Mouse (Mus musculus): ENCODE results near the gene Galnt2. TPM values are rescaled to one million over a fixed set of nuclear protein-coding genes. Genes with fewer than 3 reads are reported as not detected.

Gene Galnt2
- total RNA-seq, 2 experiments from 2014 or later, result 0.51 to 26.9 TPM

DNA sequence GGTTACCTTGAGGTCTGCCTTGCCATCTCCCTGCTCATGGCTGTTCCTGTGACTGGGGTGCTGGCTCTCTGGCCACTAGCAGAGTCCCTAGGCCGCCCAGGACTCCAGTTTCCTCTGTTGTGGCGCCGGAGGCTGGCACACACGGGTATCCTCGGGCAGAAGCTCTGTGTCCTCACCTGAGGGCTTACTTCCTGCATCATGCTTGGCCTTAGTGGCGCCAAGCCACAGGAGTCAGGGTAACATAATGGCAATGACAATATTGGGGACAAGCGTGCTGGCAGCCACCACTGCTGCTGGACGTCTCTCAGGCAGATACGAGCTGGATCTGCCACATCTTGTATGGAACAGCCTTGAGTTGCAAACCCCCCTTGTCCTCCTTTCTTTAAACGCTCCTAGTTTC is 81.0 kb downstream of the Galnt2 start:
- no peak for ATAC-seq (replicated peaks; ENCODE audit: low FRiP score, poor library complexity, severe bottlenecking)

DNA sequence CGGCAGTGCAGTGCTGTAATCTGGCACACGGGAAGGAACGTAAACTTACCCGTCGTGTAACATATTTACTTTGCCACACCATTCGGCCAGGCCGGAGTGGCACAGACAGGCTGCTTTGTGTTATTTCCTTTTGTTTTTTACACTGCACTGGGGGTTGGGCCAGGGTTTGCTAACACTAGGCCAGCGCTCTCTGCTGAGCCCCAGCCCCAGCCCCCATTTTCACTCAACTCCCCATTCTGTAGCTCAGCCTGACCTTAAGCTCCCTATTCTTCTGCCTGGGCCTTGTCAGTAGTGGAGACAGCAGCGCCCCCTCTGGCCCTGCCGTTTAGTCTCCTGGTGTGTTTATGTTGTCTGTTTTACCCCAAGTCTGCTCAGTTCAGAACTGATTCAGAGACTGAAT is 83.6 kb downstream of the Galnt2 start:
- ATAC-seq (replicated peaks; ENCODE audit: low FRiP score, poor library complexity, severe bottlenecking), result no peak

DNA sequence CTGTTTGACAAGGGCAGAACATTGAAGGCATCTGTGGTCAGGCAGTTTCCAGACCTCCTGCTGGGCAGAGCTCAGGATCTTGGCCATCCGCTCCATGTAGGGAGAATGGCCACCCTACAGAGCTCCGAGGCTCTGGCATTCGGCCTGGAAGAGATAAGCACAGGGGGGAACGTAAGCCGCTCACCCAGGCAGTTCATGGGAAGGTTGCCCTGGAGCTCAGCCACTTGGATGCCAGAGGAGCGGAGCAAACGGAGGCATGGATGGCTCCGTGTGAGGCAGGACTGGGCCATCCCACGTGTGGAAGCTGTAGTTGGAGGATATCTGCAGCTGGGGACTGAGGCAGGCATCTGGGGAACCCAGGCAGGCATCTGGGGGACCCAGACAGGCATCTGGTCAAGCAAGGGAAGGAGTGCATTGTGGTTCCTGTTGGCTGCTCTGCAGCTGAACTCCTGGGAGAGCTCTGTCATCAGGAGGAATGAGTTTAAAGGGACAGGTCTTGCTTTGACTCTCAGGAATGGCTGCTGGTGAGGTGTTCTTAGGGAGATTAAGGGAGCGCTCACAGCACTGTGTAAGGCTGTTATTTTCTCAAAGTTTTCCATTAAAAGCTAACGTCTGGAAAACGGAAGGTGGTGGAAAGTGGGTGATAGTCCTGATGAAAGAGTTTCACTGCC is 85.4 kb downstream of the Galnt2 start:
- no peak for ATAC-seq (replicated peaks; ENCODE audit: low FRiP score, poor library complexity, severe bottlenecking)

DNA sequence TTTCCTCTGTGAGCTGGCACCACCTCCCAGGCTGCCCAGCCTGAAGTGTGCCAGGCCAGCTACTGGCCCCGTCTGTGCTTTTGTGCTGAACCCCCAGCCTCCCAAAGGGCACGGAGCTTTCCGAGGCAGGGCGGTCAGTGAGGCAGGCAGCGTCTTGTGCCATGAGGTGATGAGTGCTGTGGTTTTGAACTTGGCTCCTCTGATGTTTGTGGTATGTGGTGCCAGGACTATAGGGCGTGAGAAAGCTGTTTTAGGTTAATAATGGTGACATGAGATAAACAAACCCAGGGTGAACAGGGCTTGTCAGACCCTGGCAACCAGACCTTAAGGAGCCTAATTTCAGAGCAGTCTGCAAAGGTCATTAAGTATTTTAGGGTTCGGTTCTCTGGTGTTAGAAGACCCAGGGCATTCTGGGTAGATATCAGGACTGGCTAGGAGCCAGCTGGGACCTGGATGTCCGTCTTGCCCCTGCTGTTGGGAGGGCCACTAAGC is 86.0 kb downstream of the Galnt2 start:
- no peak for ATAC-seq (replicated peaks; ENCODE audit: low FRiP score, poor library complexity, severe bottlenecking)

DNA sequence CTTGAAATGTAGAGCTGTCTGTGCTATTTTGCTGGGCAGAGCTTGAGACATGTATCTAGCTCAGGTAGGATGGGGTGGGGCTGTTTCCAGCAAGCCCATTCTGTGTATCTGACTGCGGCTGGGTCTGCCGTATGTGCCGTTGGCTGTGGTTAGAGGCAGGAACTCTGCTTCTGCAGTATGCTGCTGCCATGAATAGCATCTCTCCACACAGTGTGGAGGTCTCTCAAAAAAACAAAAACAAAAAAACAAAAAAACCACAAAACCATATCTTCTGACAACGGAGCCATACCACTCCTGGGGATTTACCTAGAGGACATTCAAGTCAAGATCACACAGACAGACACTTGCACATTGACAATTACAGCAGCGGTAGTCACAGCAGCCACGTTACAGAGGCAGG is 86.6 kb downstream of the Galnt2 start:
- no peak for ATAC-seq (replicated peaks; ENCODE audit: low FRiP score, poor library complexity, severe bottlenecking)

DNA sequence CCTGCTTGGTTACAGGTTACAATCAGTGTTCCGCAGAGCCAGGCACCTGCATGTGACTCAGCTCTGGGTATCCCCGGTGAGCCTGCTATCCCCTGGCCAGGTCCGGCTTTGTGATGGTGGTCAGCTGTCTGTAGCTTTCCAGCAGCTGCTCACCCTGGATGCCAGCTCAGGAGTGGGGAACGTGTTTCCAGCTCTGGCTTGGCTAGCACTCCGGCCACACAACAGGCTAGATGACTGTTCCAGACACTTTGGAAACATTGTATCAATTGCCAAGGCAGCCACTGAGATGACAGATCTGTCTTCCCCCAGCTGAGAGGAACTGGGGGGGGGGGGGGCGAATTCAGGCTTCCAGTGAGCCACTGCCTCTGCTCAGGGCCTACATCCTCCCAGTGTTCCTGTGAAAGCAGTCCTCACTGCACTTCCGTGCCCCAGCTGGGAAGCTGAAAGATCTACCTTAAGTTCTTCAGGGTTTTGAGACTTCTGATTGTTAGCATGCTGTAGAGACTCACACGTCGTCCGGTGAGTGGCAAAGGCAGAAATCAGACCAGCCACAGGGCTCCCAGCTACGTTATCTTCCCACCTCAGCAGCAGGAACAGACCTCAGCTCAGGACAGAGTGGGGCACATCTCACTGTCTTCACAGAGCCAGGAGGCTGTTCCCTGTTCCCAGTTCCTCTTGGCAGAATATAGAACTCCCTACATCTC is 87.6 kb downstream of the Galnt2 start:
- ATAC-seq (replicated peaks; ENCODE audit: low FRiP score, poor library complexity, severe bottlenecking), result no peak

DNA sequence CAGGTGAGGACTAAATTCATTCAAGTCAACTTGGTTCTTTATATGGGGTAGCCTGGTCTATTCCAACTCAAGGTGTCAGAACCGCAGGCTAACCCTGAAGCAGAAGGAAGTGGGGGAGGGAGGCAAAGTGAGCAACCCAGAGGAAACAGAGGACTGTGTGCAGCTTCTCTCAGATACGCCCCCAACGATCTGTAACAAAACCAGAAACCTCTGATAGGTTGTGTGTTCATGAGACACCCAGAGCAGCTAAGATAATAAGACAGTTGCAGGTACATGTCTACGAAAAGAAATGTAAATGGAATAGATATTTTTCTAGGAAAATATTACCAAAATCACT is 88.1 kb downstream of the Galnt2 start:
- no peak for ATAC-seq (replicated peaks; ENCODE audit: low FRiP score, poor library complexity, severe bottlenecking)

DNA sequence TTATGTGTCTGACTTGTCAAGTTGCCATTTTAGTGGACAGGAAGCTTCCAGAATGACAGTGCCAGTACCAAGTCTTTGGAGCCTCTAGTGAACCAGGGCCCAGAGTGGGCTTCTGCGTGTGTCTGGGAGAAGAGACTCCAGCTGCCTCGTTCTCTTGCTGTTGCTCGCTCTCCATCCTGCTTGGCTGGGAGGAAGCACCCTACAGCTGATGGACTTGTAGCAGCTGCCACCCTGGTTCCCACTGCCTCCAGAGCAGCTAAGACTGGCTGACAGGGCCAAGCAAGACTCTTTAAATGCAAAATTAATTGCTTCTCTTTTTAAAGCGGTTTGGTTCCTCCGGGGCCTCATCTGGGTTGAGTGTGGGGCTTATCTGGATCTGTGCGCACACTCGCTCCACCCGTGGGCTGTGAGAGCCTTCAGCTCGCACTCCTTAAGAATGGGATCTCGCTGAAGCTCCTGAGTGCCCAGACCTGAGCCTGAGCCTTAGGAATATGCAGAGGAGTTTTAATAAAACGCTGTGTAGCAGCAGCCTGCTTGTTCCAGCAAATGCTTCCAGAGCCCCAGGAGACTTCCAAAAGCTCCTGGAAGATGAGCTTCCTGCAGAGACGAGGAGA is 90.1 kb downstream of the Galnt2 start:
- no peak for ATAC-seq (replicated peaks; ENCODE audit: low FRiP score, poor library complexity, severe bottlenecking)

DNA sequence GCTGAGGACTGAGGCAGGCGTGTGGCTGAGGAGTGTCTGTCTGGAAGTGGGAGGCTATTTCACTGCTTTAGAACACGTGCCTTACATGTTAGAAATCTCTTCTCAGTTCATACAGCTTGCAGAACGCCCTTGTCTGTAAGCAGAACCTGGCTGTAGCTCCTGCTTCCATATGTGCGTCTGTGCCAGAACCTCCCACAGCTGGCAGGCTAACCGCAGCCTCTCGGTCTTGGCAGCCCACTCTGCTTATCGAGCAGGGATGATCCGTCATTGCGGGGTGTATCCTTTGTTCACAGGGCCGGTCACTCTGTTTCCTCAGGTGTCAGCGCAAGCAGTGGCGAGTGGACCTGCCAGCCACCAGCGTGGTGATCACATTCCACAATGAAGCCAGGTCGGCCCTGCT is 92.2 kb downstream of the Galnt2 start:
- no peak for ATAC-seq (replicated peaks; ENCODE audit: low FRiP score, poor library complexity, severe bottlenecking)

DNA sequence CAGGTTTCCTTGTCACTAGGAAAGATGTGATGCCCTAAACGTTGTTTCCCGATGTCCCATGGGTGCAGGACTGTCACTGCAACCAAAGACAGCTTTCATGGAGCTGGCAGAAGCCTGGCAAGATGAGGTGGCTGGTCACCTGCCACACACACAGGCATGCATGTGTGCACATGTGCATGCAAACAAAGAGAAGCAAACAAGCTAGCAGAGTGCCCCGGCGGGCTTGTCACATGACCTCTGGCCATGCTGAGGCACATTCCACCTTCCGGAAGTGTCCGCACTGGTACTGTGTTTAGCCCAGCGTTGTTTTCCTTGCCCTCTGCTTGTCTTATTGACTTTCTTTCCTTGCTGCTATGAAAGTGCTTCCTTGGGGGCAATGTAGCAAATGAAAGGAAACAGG is 97.1 kb downstream of the Galnt2 start:
- no peak for ATAC-seq (replicated peaks; ENCODE audit: low FRiP score, poor library complexity, severe bottlenecking)

DNA sequence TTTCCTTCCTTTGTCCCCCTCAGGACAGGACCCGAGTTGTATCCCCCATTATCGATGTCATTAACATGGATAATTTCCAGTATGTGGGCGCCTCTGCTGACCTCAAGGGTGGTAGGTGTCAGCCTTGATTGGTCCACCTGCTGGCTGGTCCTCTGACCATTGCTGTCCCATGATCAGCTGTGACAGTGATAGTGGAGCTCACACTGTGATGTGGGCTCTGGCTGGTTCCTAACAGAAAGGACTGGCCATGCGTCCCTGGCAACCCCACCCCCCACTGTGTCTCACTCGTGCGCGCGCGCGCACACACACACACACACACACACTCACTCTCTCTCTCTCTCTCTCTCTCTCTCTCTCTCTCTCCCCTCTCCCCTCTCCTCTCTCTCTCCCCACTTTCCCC is 98.5 kb downstream of the Galnt2 start:
- ATAC-seq (replicated peaks; ENCODE audit: low FRiP score, poor library complexity, severe bottlenecking), result no peak

DNA sequence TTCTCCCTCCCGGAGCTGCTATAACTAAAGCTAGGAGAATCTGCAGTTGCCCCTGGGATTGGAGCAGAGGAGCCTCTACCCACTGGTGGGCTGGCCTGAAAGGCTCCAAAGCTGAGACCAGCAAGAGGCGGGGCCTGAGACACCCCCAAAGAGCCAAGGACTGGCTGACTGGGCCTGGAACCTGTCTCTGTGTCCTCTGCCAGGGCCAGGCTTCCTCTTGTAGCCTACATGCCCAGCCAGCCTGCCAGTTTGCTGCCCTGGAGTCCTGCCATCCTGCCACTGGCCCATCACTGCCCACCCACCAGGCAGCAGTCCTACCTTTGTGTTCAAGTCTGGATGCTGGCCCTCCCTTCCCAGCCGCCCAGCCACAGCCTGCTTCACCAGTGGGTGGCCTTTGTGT is 99.2 kb downstream of the Galnt2 start:
- ATAC-seq (replicated peaks; ENCODE audit: low FRiP score, poor library complexity, severe bottlenecking), result no peak

DNA sequence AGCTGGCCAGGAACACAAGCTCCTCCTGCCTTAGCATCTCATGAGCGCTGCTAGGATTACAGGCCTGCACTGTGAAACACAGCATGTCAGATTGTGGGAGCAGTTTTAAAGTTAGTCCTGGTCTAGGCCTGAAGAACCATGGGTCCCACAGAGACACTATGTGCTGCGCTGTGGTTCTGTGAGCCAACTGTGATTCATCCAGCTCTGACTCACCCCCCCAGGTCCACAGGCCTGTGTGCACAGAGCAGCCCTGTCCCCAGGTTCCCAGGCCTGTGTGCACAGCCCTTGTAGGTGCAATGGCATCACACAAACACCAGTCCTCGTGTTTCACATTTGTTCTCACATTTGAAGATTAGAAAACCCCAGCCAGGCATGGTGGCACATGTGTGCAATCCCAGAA is 99.9 kb downstream of the Galnt2 start:
- ATAC-seq (replicated peaks; ENCODE audit: low FRiP score, poor library complexity, severe bottlenecking), result no peak

DNA sequence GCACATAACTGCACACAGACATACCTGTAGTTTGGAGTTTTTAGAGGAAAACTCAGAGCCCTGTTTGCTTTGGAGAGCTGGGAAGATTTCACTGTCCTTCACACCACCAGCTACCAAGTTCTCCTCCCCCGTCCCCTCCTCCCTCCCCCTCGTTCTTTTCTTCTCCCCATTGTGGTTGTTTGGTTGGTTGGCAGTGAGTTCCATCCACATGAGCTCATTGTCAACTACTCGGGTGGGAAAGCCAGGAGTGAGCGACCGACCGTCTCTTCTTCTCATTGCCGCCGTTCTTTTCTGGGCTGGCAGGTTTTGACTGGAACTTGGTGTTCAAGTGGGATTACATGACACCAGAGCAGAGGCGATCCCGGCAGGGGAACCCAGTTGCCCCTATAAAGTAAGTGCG is 100.5 kb downstream of the Galnt2 start:
- no peak for ATAC-seq (replicated peaks; ENCODE audit: low FRiP score, poor library complexity, severe bottlenecking)

DNA sequence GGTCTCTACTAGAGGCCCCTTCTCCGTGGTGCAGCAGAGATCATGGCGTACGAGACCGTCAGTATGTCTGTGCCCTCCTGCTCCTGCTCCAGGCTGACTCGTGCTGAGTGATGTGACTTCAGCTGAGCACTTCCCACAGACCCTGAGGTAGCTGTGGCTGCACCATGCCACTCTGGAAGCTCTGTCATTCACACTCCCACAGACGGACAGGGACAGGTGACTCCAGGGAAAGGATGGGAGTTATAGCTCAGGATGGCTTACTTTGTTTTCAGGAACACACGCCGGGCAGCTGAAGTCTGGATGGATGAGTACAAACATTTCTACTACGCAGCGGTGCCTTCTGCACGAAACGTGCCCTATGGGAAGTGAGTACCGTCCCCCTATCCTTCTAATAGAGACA is 105.1 kb downstream of the Galnt2 start:
- no peak for ATAC-seq (replicated peaks; ENCODE audit: low FRiP score, poor library complexity, severe bottlenecking)

DNA sequence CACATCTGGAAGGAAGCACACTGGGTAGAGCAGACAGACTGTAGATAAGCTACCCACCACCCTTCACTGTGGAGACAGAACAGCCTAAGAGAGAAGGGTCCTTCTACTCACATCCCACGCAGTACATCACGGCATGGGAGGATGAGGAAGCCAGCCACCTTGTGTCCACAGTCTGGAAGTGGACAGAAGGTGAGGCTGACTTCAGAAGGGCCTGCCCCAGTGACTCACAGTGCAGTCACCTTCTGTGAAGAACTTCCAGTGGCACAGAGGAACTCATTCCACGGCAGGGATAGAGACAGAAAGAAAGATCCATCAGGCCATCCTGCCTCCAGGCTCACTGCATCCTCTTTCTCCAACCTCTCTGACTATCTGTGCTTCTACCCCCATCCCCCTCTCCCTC is 108.6 kb downstream of the Galnt2 start:
- no peak for ATAC-seq (replicated peaks; ENCODE audit: low FRiP score, poor library complexity, severe bottlenecking)

DNA sequence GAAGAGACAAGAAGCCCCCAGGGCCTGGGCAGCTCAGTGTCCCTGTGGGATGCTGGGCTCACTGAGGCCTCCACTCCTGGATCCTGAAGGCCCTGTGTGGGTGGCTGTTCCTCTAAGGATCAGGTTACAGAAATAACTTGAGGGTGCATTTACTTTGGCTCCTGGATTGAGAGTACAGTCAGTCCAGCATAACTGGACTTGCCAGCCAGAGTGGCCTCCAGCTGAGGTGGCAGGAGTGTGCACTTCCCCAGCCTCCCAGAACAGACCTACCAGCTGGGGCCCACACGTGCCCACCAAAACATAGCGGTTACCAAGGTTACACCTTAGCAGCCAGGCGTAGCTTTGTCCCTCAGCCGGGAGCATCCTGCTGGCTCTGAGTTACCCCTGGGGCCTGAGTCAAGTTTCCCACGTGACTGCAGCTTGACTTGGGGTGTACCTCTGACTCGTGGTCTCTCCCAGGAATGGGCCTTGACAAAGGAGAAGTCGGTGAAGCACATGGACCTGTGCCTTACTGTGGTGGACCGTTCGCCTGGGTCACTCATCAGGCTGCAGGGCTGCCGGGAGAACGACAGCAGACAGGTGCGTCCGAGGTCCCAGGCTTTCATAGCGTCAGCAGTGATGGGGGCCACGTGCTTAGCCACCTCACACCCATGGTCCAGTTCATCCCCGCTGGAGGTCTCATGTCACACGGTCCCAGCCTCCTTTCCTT is 109.3 kb downstream of the Galnt2 start:
- no peak for ATAC-seq (replicated peaks; ENCODE audit: low FRiP score, poor library complexity, severe bottlenecking)

DNA sequence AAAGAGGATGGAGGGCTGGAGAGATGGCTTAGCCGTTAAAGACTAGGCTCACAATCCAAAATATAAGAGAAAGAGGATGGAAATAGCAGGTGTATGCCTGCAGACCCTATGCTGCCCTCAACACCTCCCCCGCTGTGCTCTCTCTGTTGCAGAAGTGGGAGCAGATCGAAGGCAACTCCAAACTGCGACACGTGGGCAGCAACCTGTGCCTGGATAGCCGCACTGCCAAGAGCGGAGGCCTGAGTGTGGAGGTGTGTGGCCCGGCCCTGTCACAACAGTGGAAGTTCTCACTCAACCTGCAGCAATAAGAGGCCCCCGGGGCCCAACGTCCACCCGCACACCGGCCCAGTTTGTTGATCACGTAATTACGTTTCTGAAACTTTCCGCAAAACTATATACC is 112.0 kb downstream of the Galnt2 start:
- no peak for ATAC-seq (replicated peaks; ENCODE audit: low FRiP score, poor library complexity, severe bottlenecking)

DNA sequence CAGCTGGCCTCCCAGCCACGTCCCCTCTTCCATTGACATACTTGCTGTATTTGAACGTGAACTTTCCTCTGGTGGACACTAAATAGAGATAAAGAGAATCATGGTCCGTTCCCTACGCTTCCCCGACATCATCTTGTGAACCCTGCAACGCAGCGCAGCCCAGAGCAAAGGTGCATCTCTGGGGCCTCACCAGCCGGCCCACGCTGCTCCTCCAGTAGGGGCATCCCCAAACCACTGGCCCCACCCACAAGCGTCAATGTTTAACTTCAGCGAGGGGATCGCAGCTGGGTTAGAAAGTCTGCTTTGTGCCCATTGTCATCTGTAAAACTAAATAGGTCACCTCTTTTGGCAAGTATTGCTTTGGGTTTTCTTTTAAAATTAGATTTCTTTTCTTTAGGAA is 112.8 kb downstream of the Galnt2 start:
- no peak for ATAC-seq (replicated peaks; ENCODE audit: low FRiP score, poor library complexity, severe bottlenecking)

DNA sequence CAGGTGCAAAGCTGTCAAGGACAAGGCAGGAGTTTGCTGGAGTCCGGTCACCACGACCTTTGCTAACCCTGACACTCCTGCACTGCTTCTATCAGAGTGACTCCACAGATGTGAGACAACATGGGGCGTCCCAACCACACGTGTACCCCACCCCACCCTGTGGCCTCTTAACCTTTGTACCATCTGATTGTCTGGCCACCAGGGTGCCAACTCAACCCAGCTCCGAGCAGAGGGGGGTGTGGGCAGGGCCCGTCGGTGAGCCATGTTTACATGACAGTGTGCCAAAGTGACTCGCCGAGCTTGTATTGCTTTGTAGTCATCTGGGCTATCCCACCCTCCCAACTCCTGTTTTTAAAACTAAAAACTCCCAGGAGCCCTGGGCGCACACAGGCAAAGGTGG is 113.9 kb downstream of the Galnt2 start:
- ATAC-seq (replicated peaks; ENCODE audit: low FRiP score, poor library complexity, severe bottlenecking), result no peak
